Comparison of ENCODE assay signal across 8 mouse cellular contexts in the genomic region with DNA sequence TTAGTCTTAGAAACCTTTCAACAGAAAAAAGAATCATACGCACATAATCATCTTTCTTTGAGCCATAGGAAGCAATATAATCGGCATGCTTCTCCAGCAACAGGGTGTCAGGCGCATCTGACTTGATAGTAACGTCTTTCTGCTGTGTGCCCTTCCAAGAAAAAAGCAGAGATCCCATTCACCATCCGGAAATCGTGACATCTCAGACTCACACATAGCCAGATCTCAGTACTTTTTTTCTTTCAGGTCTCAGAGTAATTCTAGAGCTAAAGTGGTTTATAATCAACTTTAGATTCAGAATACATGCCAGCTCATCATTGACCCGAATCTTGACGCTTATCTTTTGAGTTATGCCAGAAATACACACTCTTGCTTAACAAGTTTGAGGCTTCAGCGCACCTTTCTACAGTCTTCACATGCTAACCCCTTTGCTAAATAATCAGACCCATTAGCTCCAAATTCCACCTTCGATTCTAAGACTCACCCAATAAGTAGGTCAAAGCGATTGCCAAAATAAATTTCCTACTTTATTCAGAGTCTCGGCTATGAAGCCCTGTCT. TPM values are rescaled to one million over a fixed set of nuclear protein-coding genes. Genes with fewer than 3 reads are reported as not detected.
DNase-seq lines count a peak whose midpoint lies in the region; ATAC-seq and TF ChIP-seq lines count a peak whose summit lies in the region.

No protein-coding gene starts in this region.

- DNase-seq in kidney, postnatal 0 days (ENCODE audit: low spot score) = no peak
- DNase-seq in kidney, adult 8-10 months = no peak
- no peak for DNase-seq in midbrain, postnatal 0 days (ENCODE audit: low spot score)
- no peak for DNase-seq in right cerebral cortex, postnatal 4 days
- DNase-seq in left cerebral cortex, postnatal 14 days (ENCODE audit: low spot score in 2 of 2) = no peak
- DNase-seq in urinary bladder, adult 18-20 months (ENCODE audit: low spot score in 2 of 2) = no peak

- intact Hi-C loops in left cerebral cortex, postnatal 14 days (cut with DNase I) = no loop called here

- peak overlapping the region; percentile 83 for H3K4me3 ChIP-seq in kidney, postnatal 0 days (replicated peaks; ENCODE audit: low read depth, low read length)
- H3K4me3 ChIP-seq in bone marrow, adult 2 months (replicated peaks; ENCODE audit: control insufficient read depth, low read depth, low read length) = peak overlapping the region; percentile 81
- peak overlapping the region; percentile 66 for H3K4me3 ChIP-seq in hindbrain, embryonic 15.5 days
- peak overlapping the region; percentile 84 for H3K4me3 ChIP-seq in midbrain, postnatal 0 days (ENCODE audit: low read depth, low read length)

- peak overlapping the region; percentile 93 for H3K27ac ChIP-seq in kidney, postnatal 0 days
- peak overlapping the region; percentile 79; the same call in 1 of the 2 replicates for H3K27ac ChIP-seq in bone marrow, adult 2 months (ENCODE audit: control insufficient read depth, insufficient read depth, low read depth, low read length, poor library complexity)
- peak overlapping the region; percentile 96 for H3K27ac ChIP-seq in hindbrain, embryonic 15.5 days (replicated peaks)
- H3K27ac ChIP-seq in midbrain, postnatal 0 days (ENCODE audit: low read depth, low read length) = peak overlapping the region; percentile 85

- no peaks in the 10 kb centered on the region for H3K27me3 ChIP-seq in kidney, postnatal 0 days (ENCODE audit: insufficient read depth, low read length)
- no peaks in the 10 kb centered on the region for H3K27me3 ChIP-seq in hindbrain, embryonic 15.5 days
- no peaks in the 10 kb centered on the region for H3K27me3 ChIP-seq in midbrain, postnatal 0 days (ENCODE audit: insufficient read depth, low read length)

- H3K36me3 ChIP-seq in kidney, postnatal 0 days (ENCODE audit: insufficient read depth, low read length) = peaks cover 28% of the 10 kb centered on the region
- H3K36me3 ChIP-seq in hindbrain, embryonic 15.5 days = peaks cover 37% of the 10 kb centered on the region
- peaks cover 31% of the 10 kb centered on the region for H3K36me3 ChIP-seq in midbrain, postnatal 0 days (ENCODE audit: insufficient read depth, low read length)

- no peak for TF ChIP-seq CTCF in kidney, postnatal 0 days (IDR thresholded peaks at IDR 0.05; ENCODE audit: low read depth)
- TF ChIP-seq CTCF in bone marrow, adult 2 months (IDR thresholded peaks at IDR 0.05; ENCODE audit: control insufficient read depth, insufficient read depth, low read length) = no peak
- no peak for TF ChIP-seq CTCF in midbrain, postnatal 0 days (IDR thresholded peaks at IDR 0.05)

- H3K4me2 ChIP-seq in kidney, postnatal 0 days (ENCODE audit: low read length) = peak overlapping the region; percentile 74
- peak overlapping the region; percentile 66 for H3K4me2 ChIP-seq in hindbrain, embryonic 15.5 days
- H3K4me2 ChIP-seq in midbrain, postnatal 0 days (ENCODE audit: low read depth, low read length, poor library complexity, severe bottlenecking) = peak overlapping the region; percentile 76

- peaks cover 14% of the 10 kb centered on the region; the same call in 1 of the 2 replicates for H3K4me1 ChIP-seq in kidney, postnatal 0 days (replicated peaks; ENCODE audit: insufficient read depth, low read length)
- peaks cover 2% of the 10 kb centered on the region for H3K4me1 ChIP-seq in bone marrow, adult 2 months (ENCODE audit: control insufficient read depth, insufficient read depth, low read length)
- peaks cover 49% of the 10 kb centered on the region for H3K4me1 ChIP-seq in hindbrain, embryonic 15.5 days (replicated peaks)
- H3K4me1 ChIP-seq in midbrain, postnatal 0 days (ENCODE audit: insufficient read depth, low read length) = peaks cover 13% of the 10 kb centered on the region; the same call in 1 of the 2 replicates

- no peak for TF ChIP-seq POLR2A in bone marrow, adult 2 months (IDR thresholded peaks at IDR 0.05; ENCODE audit: borderline replicate concordance, control insufficient read depth, low read depth, low read length)

- 3% methylated on average over 12 of the region's 12 CpGs for WGBS in kidney, postnatal 0 days
- 3% methylated on average over 12 of the region's 12 CpGs for WGBS in bone marrow, adult 2 months
- WGBS in hindbrain, embryonic 15.5 days = 4% methylated on average over 12 of the region's 12 CpGs
- 2% methylated on average over 12 of the region's 12 CpGs for WGBS in midbrain, postnatal 0 days

- peak overlapping the region; percentile 95 for H3K9ac ChIP-seq in kidney, postnatal 0 days (ENCODE audit: low read depth, low read length)
- H3K9ac ChIP-seq in hindbrain, embryonic 15.5 days = peak overlapping the region; percentile 87
- H3K9ac ChIP-seq in midbrain, postnatal 0 days (replicated peaks; ENCODE audit: low read length, poor library complexity, severe bottlenecking) = peak overlapping the region; percentile 92

- no peaks in the 10 kb centered on the region for H3K9me3 ChIP-seq in kidney, postnatal 0 days (replicated peaks; ENCODE audit: low read length)
- H3K9me3 ChIP-seq in hindbrain, embryonic 15.5 days = no peaks in the 10 kb centered on the region
- no peaks in the 10 kb centered on the region for H3K9me3 ChIP-seq in midbrain, postnatal 0 days (ENCODE audit: low read length)

- no peak for ATAC-seq in kidney, postnatal 0 days (replicated peaks; ENCODE audit: low FRiP score, low read depth)
- ATAC-seq in hindbrain, embryonic 15.5 days (ENCODE audit: low FRiP score, low read depth) = no peak
- ATAC-seq in midbrain, postnatal 0 days (ENCODE audit: low FRiP score) = no peak

RNA-seq across cellular contexts. Expression of gene Rabggtb, which starts 0.8 kb away (rescaled TPM):
- polyA plus RNA-seq in kidney, postnatal 0 days (2015; fragmentation: Nextera tagmentation; extraction: Ambion mirVana) = 54.6 and 55.0 TPM in 2 replicates
- 75.6 and 75.8 TPM in 2 replicates for polyA plus RNA-seq in bone marrow, adult 2 months (2011; ENCODE audit: insufficient read depth, insufficient read length, low replicate concordance, missing spikeins)
- 50.5 and 55.4 TPM in 2 replicates for polyA plus RNA-seq in hindbrain, embryonic 15.5 days (2015; fragmentation: Nextera tagmentation; extraction: Ambion mirVana)
- total RNA-seq in midbrain, postnatal 0 days (2014; rRNA removed) = 52.7 and 87.1 TPM in 2 replicates
- polyA plus RNA-seq in midbrain, postnatal 0 days (2015; fragmentation: Nextera tagmentation; extraction: Ambion mirVana) = 60.4 and 63.1 TPM in 2 replicates
- total RNA-seq in left cerebral cortex, postnatal 14 days (2021) = 10 to 100 TPM; 65.3 to 66.7 TPM

RNA-seq across cellular contexts. Expression of gene Msh4, which starts 6.0 kb away (rescaled TPM):
- polyA plus RNA-seq in kidney, postnatal 0 days (2015; fragmentation: Nextera tagmentation; extraction: Ambion mirVana) = 0.08 and 0.09 TPM in 2 replicates
- 0.99 TPM in 1 of 2 replicates, not detected in the other for polyA plus RNA-seq in bone marrow, adult 2 months (2011; ENCODE audit: insufficient read depth, insufficient read length, low replicate concordance, missing spikeins)
- polyA plus RNA-seq in hindbrain, embryonic 15.5 days (2015; fragmentation: Nextera tagmentation; extraction: Ambion mirVana) = 0.12 and 0.22 TPM in 2 replicates
- total RNA-seq in midbrain, postnatal 0 days (2014; rRNA removed) = 0.33 TPM in 1 of 2 replicates, not detected in the other
- 0.22 and 0.25 TPM in 2 replicates for polyA plus RNA-seq in midbrain, postnatal 0 days (2015; fragmentation: Nextera tagmentation; extraction: Ambion mirVana)
- total RNA-seq in left cerebral cortex, postnatal 14 days (2021) = under 1 TPM; 0.22 to 0.30 TPM

RNA-seq across cellular contexts. Expression of gene Acadm, which starts 32.5 kb away (rescaled TPM):
- polyA plus RNA-seq in kidney, postnatal 0 days (2015; fragmentation: Nextera tagmentation; extraction: Ambion mirVana) = 280 and 299 TPM in 2 replicates
- polyA plus RNA-seq in bone marrow, adult 2 months (2011; ENCODE audit: insufficient read depth, insufficient read length, low replicate concordance, missing spikeins) = 34.9 and 65.8 TPM in 2 replicates
- polyA plus RNA-seq in hindbrain, embryonic 15.5 days (2015; fragmentation: Nextera tagmentation; extraction: Ambion mirVana) = 63.1 and 65.6 TPM in 2 replicates
- 44.1 and 68.3 TPM in 2 replicates for total RNA-seq in midbrain, postnatal 0 days (2014; rRNA removed)
- 58.2 and 60.6 TPM in 2 replicates for polyA plus RNA-seq in midbrain, postnatal 0 days (2015; fragmentation: Nextera tagmentation; extraction: Ambion mirVana)
- total RNA-seq in left cerebral cortex, postnatal 14 days (2021) = 10 to 100 TPM; 33.9 to 34.2 TPM
